Mouse (Mus musculus) layer of hippocampus, adult 9-10 months (tissue): ENCODE measurements around the gene Socs2.

Experiments
- DNase-seq: peaks from one replicate; pipeline ENCODE4 v3.0.0; 2022; ENCODE audit warnings: low spot score

Gene Socs2

DNA sequence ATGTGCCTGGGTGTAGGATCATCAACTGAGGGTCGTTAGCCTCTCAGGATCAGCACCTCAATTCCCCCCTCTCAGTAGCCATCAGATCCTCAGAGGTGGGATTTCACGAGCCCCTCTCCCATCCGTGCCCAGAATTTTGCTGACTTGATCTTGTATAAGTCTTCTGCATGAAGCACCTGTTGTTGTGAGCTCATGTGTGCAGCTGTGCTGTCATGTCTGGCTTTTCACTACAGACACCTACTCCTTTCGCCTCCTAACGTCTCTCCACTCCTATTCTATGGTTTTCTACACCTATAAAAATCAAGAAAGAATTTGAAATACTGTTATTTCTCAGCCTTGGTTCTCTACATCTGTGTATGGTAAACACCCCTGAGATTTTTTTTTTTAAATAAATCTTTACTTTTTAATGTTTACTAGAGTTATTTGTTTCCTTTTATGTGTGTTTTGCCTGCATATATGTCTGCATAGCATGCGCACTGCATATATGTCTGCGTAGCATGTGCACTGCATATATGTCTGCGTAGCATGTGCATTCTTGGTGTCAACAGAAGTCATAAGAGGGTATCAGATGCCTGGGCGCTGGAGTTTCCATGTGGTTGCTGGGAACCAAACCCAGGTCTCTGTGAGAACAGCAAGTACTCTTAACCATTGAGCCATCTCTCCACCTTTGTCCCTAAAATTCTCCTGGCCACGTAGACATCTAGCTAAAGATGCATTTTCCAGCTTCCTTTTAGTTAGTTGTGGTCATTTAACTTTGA is 74.0 kb downstream of the Socs2 start:
- no peak for DNase-seq

DNA sequence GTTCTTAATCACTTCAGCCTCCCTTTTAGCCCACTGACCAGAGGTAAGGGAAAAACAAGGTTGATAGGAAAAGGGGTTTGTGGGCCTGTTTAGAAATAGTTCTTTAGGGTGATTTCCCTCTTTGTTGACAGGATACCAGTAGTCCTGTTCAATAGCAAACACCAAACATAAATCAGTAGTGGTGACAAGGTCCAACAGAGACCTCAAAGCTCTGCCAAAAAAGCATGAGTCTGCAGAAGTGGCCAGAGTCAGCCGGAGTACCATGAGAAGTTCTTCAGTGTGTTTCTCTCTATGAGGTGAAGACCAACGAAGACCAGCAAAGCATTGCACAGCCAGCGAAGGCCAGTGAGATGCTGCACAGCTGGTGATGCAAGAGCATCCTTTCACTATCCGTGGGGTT is 76.3 kb downstream of the Socs2 start:
- DNase-seq = no peak

DNA sequence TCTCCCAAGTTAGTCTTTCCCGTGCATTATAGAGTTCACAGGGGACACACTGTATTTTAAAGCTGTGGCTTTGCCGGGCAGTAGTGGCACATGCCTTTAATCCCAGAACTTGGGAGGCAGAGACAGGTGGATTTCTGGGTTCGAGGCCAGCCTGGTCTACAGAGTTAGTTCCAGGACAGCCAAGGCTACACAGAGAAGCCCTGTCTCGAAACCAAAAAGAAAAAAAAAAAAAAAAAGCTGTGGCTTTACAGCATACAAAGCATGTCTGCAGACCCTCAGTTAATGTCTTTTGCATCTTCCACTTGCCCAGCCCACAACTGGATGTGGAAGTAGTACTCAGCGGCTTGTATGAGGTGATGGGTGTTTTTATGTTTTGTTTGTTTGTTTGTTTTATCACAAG is 79.4 kb downstream of the Socs2 start:
- DNase-seq = no peak

- no peak for DNase-seq
Measured at GRCm38 (mm10) chr10:95336781-95337544, 80.0 kb downstream of the Socs2 start.
